Mouse (Mus musculus) hindbrain, embryonic 14.5 days (tissue): ENCODE measurements at regions not wholly inside any gene's neighbourhood (a gene's known extent, or its start where the extent isn't known, plus 50 kb on each side); places are given as distances from the start of the nearest gene placed in this dataset.

Experiments used
- ATAC-seq: fragments of 200-750 bp; cut with Nextera tagmentation; 2 replicates; pipeline ENCODE4 v1.8.0; 2017; ENCODE audit warnings: moderate number of reproducible peaks, mild to moderate bottlenecking, moderate TSS enrichment, moderate library complexity; ENCODE audit not compliant: low FRiP score
- DNase-seq: peaks from one replicate; pipeline ENCODE4 v3.0.0-alpha.2; 2015; ENCODE audit warnings: low spot score
- H3K27ac ChIP-seq: fragments of 300-500 bp; sonication (generic); 2 replicates; pipeline ENCODE4 v1.5.1; 2014; ENCODE audit warnings: mild to moderate bottlenecking, moderate library complexity
- H3K27me3 ChIP-seq: fragments of 300-500 bp; sonication (generic); 2 replicates; pipeline ENCODE4 v1.6.1; 2014; ENCODE audit warnings: mild to moderate bottlenecking, low read length, mixed read lengths; ENCODE audit not compliant: control insufficient read depth, insufficient read depth
- H3K36me3 ChIP-seq: fragments of 300-500 bp; sonication (generic); replicated peaks from 2 replicates; pipeline ENCODE4 v1.6.1; 2014; ENCODE audit not compliant: control insufficient read depth, insufficient read depth
- H3K4me1 ChIP-seq: fragments of 300-500 bp; sonication (generic); replicated peaks from 2 replicates; pipeline ENCODE4 v1.6.1; 2014; ENCODE audit warnings: antibody characterized with exemption, low read length, mixed read lengths; ENCODE audit not compliant: control insufficient read depth, insufficient read depth
- H3K4me2 ChIP-seq: fragments of 300-500 bp; sonication (generic); replicated peaks from 2 replicates; pipeline ENCODE4 v1.6.1; 2014; ENCODE audit warnings: mild to moderate bottlenecking, moderate library complexity
- H3K4me3 ChIP-seq: fragments of 300-500 bp; sonication (generic); replicated peaks from 2 replicates; pipeline ENCODE4 v1.5.1; 2014; ENCODE audit warnings: mild to moderate bottlenecking, low read length
- H3K9ac ChIP-seq: fragments of 300-500 bp; sonication (generic); 2 replicates; pipeline ENCODE4 v1.6.1; 2014
- H3K9me3 ChIP-seq: fragments of 300-500 bp; sonication (generic); 2 replicates; pipeline ENCODE4 v1.6.1; 2016; ENCODE audit warnings: low read length; ENCODE audit not compliant: control insufficient read depth
- WGBS: fragments of 180-500 bp; shearing (Covaris S2); extraction: QIAGEN DNeasy Blood & Tissue Kit; methylation state at CpG from one replicate; pipeline ENCODE4 v1.1.7; 2014; 5-methylcytosine and 5-hydroxymethylcytosine counted together

- DNase-seq = no peak
Measured at GRCm38 (mm10) chr10:16514656-16515055, 1208.4 kb upstream of the Cited2 start.

DNA sequence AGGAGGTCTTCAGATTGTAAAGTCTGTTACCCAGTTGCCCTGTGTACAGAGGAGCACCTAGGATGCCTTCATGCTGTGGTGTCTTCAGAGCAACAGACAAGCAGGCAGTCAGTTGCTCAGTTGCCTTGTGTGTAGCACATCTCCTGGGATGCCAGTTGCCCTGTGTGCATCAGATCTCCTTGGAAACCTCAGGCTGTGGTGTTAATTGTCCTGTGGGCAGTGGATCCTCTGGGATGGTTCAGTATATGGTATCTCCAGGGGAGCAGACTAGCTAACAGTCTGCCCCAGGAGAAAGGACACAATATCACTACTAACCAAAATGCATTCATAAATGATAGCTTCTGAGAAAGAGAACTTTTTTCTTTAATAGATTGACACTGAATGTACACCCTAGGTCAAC is 1201.1 kb upstream of the Cited2 start:
- no peaks in the 10 kb centered on the region for H3K27me3 ChIP-seq
- no peaks in the 10 kb centered on the region for H3K4me1 ChIP-seq
- no peak overlapping the region for H3K4me3 ChIP-seq
- H3K27ac ChIP-seq = no peak overlapping the region
- no peak for ATAC-seq
- no peaks in the 10 kb centered on the region for H3K36me3 ChIP-seq
- no peak overlapping the region for H3K9ac ChIP-seq
- no peak for DNase-seq
- no peaks in the 10 kb centered on the region for H3K9me3 ChIP-seq
- no peak overlapping the region for H3K4me2 ChIP-seq

More at GRCm38 (mm10) chr10:16514656-16515055, 1208.4 kb upstream of the Cited2 start:
- Histone ChIP-seq H3K4me3 (no peak overlapping the region), H3K4me1 (no peaks in the 10 kb centered on the region), H3K27me3 (no peaks in the 10 kb centered on the region), H3K4me2 (no peak overlapping the region), H3K27ac (no peak overlapping the region), H3K9ac (no peak overlapping the region), H3K9me3 (no peaks in the 10 kb centered on the region), H3K36me3 (no peaks in the 10 kb centered on the region)
- WGBS = 64% methylated on average over 2 of the region's 2 CpGs
- ATAC-seq = no peak

DNA sequence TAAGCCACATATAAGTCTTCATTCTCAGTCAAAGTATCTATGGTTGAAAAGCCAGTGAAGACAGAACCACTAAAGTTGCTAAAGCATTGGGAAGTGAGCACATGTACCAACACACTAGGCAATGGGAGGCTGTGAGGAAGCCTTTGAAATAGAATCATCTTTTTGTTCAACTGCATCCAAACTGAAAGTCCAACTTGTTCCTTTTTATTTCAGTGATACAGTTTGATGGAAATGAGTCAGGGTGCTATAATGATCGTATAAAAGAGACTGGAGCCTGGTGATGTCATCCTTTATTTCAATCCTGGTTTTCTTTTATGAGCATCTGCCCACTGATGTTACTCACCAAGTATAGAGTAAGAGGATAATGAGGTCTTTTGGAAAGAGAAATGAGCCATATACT is 1198.9 kb upstream of the Cited2 start:
- no peaks in the 10 kb centered on the region for H3K4me1 ChIP-seq
- H3K4me3 ChIP-seq = no peak overlapping the region
- no peaks in the 10 kb centered on the region for H3K36me3 ChIP-seq
- WGBS = 73% methylated on average over 1 of the region's 1 CpGs
- no peak overlapping the region for H3K4me2 ChIP-seq
- H3K9ac ChIP-seq = no peak overlapping the region
- no peak for ATAC-seq
- H3K9me3 ChIP-seq = no peaks in the 10 kb centered on the region
- DNase-seq = no peak
- no peak overlapping the region for H3K27ac ChIP-seq
- no peaks in the 10 kb centered on the region for H3K27me3 ChIP-seq

DNA sequence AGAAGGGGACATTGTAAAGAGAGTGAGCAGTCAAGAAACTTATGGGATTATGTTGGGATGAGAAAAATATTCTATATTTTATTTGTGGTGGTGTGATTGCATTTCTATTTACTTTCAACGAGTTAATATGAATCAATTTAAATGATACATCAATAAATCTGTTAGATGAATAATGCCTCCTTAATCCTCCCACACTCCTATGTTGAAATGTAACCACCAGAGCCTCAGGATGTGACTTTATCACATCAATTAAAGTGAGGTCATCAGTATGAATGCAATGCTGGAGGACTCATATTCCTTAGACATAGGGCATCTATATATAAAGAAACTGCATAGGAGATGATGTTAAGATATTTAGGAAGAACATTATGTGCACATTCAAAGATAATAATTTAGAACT is 1195.3 kb upstream of the Cited2 start:
- H3K9ac ChIP-seq = no peak overlapping the region
- H3K27me3 ChIP-seq = no peaks in the 10 kb centered on the region
- DNase-seq (no peak), ATAC-seq (no peak)
- 68% methylated on average over 1 of the region's 1 CpGs for WGBS
- H3K36me3 ChIP-seq = no peaks in the 10 kb centered on the region
- no peaks in the 10 kb centered on the region for H3K4me1 ChIP-seq
- H3K27ac ChIP-seq = no peak overlapping the region
- no peak overlapping the region for H3K4me3 ChIP-seq
- no peaks in the 10 kb centered on the region for H3K9me3 ChIP-seq
- H3K4me2 ChIP-seq = no peak overlapping the region

DNA sequence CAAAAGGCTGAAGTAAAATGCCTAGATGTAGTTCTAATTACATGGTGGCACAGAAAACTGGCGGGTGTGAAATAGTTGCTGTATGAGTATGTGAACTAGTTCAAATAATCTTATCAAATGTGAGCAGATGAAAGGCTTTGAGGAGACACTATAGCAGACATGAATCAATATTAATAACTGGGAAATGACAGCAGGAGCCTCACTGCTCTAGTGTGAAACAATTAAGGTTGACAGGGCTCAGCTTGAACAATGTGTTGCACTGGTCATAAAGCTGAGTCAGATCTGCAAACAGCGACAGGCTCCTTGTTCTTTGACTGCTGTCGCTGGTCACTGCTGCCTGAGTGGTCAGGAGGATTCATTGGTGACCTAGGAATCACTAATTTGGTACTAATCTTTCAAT is 1185.4 kb upstream of the Cited2 start:
- Histone ChIP-seq H3K4me1 (no peaks in the 10 kb centered on the region), H3K9me3 (no peaks in the 10 kb centered on the region), H3K9ac (no peak overlapping the region), H3K27me3 (no peaks in the 10 kb centered on the region), H3K4me3 (no peak overlapping the region), H3K4me2 (no peak overlapping the region), H3K36me3 (no peaks in the 10 kb centered on the region), H3K27ac (no peak overlapping the region)
- DNase-seq (no peak), ATAC-seq (no peak)
- WGBS = 41% methylated on average over 3 of the region's 3 CpGs

GRCm38 (mm10) chr10:16538379-16538778 is 1184.6 kb upstream of the Cited2 start:
- H3K4me3 ChIP-seq = no peak overlapping the region
- no peak for DNase-seq

GRCm38 (mm10) chr10:16545445-16545844 is 1177.6 kb upstream of the Cited2 start:
- H3K4me3 ChIP-seq = no peak overlapping the region
- no peak for DNase-seq

More at GRCm38 (mm10) chr10:16538379-16538778, 1184.6 kb upstream of the Cited2 start:
- no peaks in the 10 kb centered on the region for H3K36me3 ChIP-seq
- H3K9me3 ChIP-seq = no peaks in the 10 kb centered on the region
- 50% methylated on average over 1 of the region's 1 CpGs for WGBS
- H3K4me2 ChIP-seq = no peak overlapping the region
- H3K27ac ChIP-seq = no peak overlapping the region
- no peaks in the 10 kb centered on the region for H3K4me1 ChIP-seq
- no peak for ATAC-seq
- no peaks in the 10 kb centered on the region for H3K27me3 ChIP-seq
- no peak overlapping the region for H3K9ac ChIP-seq

GRCm38 (mm10) chr10:16552861-16553635 is 1170.0 kb upstream of the Cited2 start:
- H3K4me3 ChIP-seq = no peak overlapping the region
- no peak for DNase-seq
- H3K4me2 ChIP-seq = no peak overlapping the region
- 85% methylated on average over 3 of the region's 3 CpGs for WGBS
- no peaks in the 10 kb centered on the region for H3K36me3 ChIP-seq
- ATAC-seq = no peak
- no peaks in the 10 kb centered on the region for H3K4me1 ChIP-seq
- no peak overlapping the region for H3K27ac ChIP-seq
- H3K9me3 ChIP-seq = no peaks in the 10 kb centered on the region
- no peaks in the 10 kb centered on the region for H3K27me3 ChIP-seq
- H3K9ac ChIP-seq = no peak overlapping the region

More at GRCm38 (mm10) chr10:16545445-16545844, 1177.6 kb upstream of the Cited2 start:
- no peaks in the 10 kb centered on the region for H3K36me3 ChIP-seq
- no peak overlapping the region for H3K4me2 ChIP-seq
- no peak overlapping the region for H3K27ac ChIP-seq
- ATAC-seq = no peak
- H3K9me3 ChIP-seq = no peaks in the 10 kb centered on the region
- no peak overlapping the region for H3K9ac ChIP-seq
- H3K4me1 ChIP-seq = no peaks in the 10 kb centered on the region
- WGBS = 8% methylated on average over 1 of the region's 1 CpGs
- no peaks in the 10 kb centered on the region for H3K27me3 ChIP-seq

DNA sequence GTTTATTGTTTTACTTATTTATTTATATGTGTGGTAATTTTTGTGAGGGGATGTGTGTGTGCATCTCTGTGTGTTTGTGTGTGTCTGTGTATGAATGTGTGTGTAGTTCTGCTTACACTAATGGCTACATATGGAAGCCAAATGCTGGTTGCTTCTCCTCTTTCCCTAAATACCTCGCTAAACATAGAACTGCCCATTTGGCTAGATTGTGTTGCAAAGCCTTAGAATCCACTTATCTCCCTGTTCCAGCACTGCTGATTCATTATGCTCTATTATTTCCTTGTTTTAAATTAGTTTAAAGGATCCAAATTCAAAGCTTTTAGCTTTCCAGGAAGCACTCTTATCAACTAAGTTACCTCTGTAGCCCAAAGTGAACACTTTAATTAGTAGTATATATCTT is 1148.5 kb upstream of the Cited2 start:
- no peaks in the 10 kb centered on the region for H3K9me3 ChIP-seq
- H3K4me3 ChIP-seq = no peak overlapping the region
- H3K4me1 ChIP-seq = no peaks in the 10 kb centered on the region
- WGBS = 83% methylated on average over 1 of the region's 1 CpGs
- no peak overlapping the region for H3K9ac ChIP-seq
- DNase-seq (no peak), ATAC-seq (no peak)
- H3K27me3 ChIP-seq = no peaks in the 10 kb centered on the region
- H3K27ac ChIP-seq = no peak overlapping the region
- no peak overlapping the region for H3K4me2 ChIP-seq
- H3K36me3 ChIP-seq = no peaks in the 10 kb centered on the region
